Mouse (Mus musculus) lung, embryonic 15.5 days (tissue): ENCODE data around the gene Bhlhe23. TPM values are rescaled to one million over a fixed set of nuclear protein-coding genes. Genes with fewer than 3 reads are reported as not detected.

ENCODE experiments used
- ATAC-seq: fragments of 200-750 bp; cut with Nextera tagmentation; 2 replicates; pipeline ENCODE4 v1.8.0; 2017; ENCODE audit warnings: moderate number of reproducible peaks, borderline replicate concordance; ENCODE audit not compliant: low FRiP score, low TSS enrichment; ENCODE audit errors: extremely low read depth
- H3K27ac ChIP-seq: fragments of 300-500 bp; sonication (generic); 2 replicates; pipeline ENCODE4 v1.5.1; 2015; ENCODE audit warnings: moderate library complexity, mild to moderate bottlenecking, inconsistent platforms
- H3K27me3 ChIP-seq: fragments of 300-500 bp; sonication (generic); 2 replicates; pipeline ENCODE4 v1.6.1; 2015; ENCODE audit warnings: inconsistent platforms
- H3K36me3 ChIP-seq: fragments of 300-500 bp; sonication (generic); 2 replicates; pipeline ENCODE4 v1.6.1; 2015; ENCODE audit warnings: inconsistent platforms
- H3K4me1 ChIP-seq: fragments of 300-500 bp; sonication (generic); 2 replicates; pipeline ENCODE4 v1.6.1; 2015; ENCODE audit warnings: inconsistent platforms
- H3K4me2 ChIP-seq: fragments of 300-500 bp; sonication (generic); 2 replicates; pipeline ENCODE4 v1.6.1; 2015; ENCODE audit warnings: inconsistent platforms, mild to moderate bottlenecking, moderate library complexity
- H3K4me3 ChIP-seq: fragments of 300-500 bp; sonication (generic); 2 replicates; pipeline ENCODE4 v1.5.1; 2015; ENCODE audit warnings: mild to moderate bottlenecking, inconsistent platforms
- H3K9ac ChIP-seq: fragments of 300-500 bp; sonication (generic); 2 replicates; pipeline ENCODE4 v1.6.1; 2015; ENCODE audit warnings: inconsistent platforms
- H3K9me3 ChIP-seq: fragments of 300-500 bp; sonication (generic); 2 replicates; pipeline ENCODE4 v1.6.1; 2016; ENCODE audit warnings: inconsistent platforms
- WGBS: fragments of 180-500 bp; shearing (Covaris S2); methylation state at CpG from one replicate; pipeline ENCODE4 v1.1.7; 2015; 5-methylcytosine and 5-hydroxymethylcytosine counted together
- polyA plus RNA-seq: library from polyadenylated mRNA; unstranded; fragments of >200 nt; fragmentation: Nextera tagmentation; extraction: Ambion mirVana; gene quantifications from 2 replicates; pipeline ENCODE4 v1.2.1, GENCODE M21; 2015

Bhlhe23 gene
- polyA plus RNA-seq, 1 experiment from 2014 or later = not detected

GRCm38 (mm10) chr2:180737984-180738383 lies 38.7 kb downstream of the Bhlhe23 start:
- 78% methylated on average over 2 of the region's 2 CpGs for WGBS
- no peak overlapping the region for H3K27ac ChIP-seq
- H3K36me3 ChIP-seq = no peaks in the 10 kb centered on the region
- no peaks in the 10 kb centered on the region for H3K4me1 ChIP-seq
- H3K4me3 ChIP-seq = no peak overlapping the region
- no peak overlapping the region for H3K4me2 ChIP-seq
- no peak for ATAC-seq
- H3K9me3 ChIP-seq = no peaks in the 10 kb centered on the region
- H3K27me3 ChIP-seq = no peaks in the 10 kb centered on the region
- no peak overlapping the region for H3K9ac ChIP-seq

- H3K36me3 ChIP-seq = no peaks in the 10 kb centered on the region
- H3K27ac ChIP-seq = no peak overlapping the region
- H3K9me3 ChIP-seq = no peaks in the 10 kb centered on the region
- H3K4me1 ChIP-seq = no peaks in the 10 kb centered on the region
- H3K9ac ChIP-seq = no peak overlapping the region
- WGBS = 73% methylated on average over 7 of the region's 7 CpGs
- no peaks in the 10 kb centered on the region for H3K27me3 ChIP-seq
- no peak overlapping the region for H3K4me2 ChIP-seq
- no peak overlapping the region for H3K4me3 ChIP-seq
- ATAC-seq = no peak
These were observed 41.5 kb downstream of the Bhlhe23 start for GRCm38 (mm10) chr2:180735232-180735631.

- Histone ChIP-seq H3K9me3 (no peaks in the 10 kb centered on the region), H3K4me3 (no peak overlapping the region), H3K4me2 (no peak overlapping the region), H3K9ac (no peak overlapping the region), H3K27ac (peak overlapping the region; percentile 11; the same call in 1 of the 2 replicates), H3K27me3 (no peaks in the 10 kb centered on the region), H3K36me3 (no peaks in the 10 kb centered on the region), H3K4me1 (0 out of 2 replicates have a peak, but pooled peaks cover under 1% of the 10 kb centered on the region)
- no peak for ATAC-seq
- WGBS = 48% methylated on average over 6 of the region's 6 CpGs
These were observed 44.7 kb downstream of the Bhlhe23 start for GRCm38 (mm10) chr2:180731984-180732383.

- ATAC-seq = no peak
- Histone ChIP-seq H3K9me3 (no peaks in the 10 kb centered on the region), H3K4me1 (0 out of 2 replicates have a peak, but pooled peaks cover 3% of the 10 kb centered on the region), H3K9ac (no peak overlapping the region), H3K36me3 (no peaks in the 10 kb centered on the region), H3K27me3 (no peaks in the 10 kb centered on the region), H3K4me3 (no peak overlapping the region), H3K27ac (peak overlapping the region; percentile 11; the same call in 1 of the 2 replicates), H3K4me2 (no peak overlapping the region)
- WGBS = 44% methylated on average over 3 of the region's 3 CpGs
These were observed 45.7 kb downstream of the Bhlhe23 start for GRCm38 (mm10) chr2:180731036-180731435.

- Histone ChIP-seq H3K9ac (no peak overlapping the region), H3K36me3 (peaks cover 10% of the 10 kb centered on the region; the same call in 1 of the 2 replicates), H3K27me3 (no peaks in the 10 kb centered on the region), H3K4me2 (no peak overlapping the region), H3K4me3 (no peak overlapping the region), H3K9me3 (no peaks in the 10 kb centered on the region), H3K27ac (no peak overlapping the region), H3K4me1 (peaks cover 16% of the 10 kb centered on the region)
- no peak for ATAC-seq
- 53% methylated on average over 4 of the region's 4 CpGs for WGBS
These were observed 49.1 kb downstream of the Bhlhe23 start for GRCm38 (mm10) chr2:180727613-180728021.

DNA sequence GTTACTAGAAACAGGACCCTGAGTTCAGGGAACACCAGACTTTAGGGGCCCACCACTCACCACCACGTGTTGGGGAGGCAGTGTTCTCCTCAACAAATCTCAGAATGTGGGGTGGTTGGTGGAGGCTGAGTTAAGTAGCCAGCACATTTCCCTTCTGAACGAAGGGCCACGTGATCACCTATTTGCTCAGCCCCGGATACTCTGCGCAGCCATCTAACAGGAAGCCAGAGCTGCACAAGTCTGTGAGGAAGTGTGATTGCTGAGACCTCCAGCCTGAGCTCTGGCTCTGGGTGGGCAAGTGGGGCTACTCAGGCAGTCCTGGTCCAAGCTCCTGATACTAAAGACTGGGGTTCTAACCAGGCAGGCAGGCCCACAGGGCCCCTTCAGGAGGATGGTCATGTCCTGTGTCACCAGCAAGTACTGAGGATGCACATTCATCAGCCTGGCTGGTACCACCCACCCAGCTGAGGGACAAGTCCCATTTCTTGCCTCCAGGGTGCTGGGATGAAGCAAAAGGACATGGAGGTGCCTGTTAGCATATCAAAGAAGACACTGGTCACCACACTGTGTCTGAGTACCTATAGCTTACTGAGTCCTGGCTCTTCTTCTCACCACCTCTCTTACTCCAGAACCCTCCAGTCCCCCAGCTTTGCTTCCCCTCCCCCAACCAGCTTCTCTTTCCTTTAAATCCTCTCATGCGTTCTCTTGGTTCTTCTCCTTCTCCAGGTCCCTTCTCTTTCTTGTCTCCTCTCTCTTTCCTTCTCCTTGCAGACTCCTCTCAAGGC lies 49.9 kb downstream of the Bhlhe23 start:
- no peak overlapping the region for H3K4me2 ChIP-seq
- H3K4me3 ChIP-seq = no peak overlapping the region
- no peak for ATAC-seq
- 55% methylated on average over 6 of the region's 6 CpGs for whole genome bisulfite sequencing
- peaks cover 16% of the 10 kb centered on the region for H3K36me3 ChIP-seq
- peaks cover 16% of the 10 kb centered on the region for H3K4me1 ChIP-seq
- H3K27ac ChIP-seq = no peak overlapping the region
- H3K27me3 ChIP-seq = no peaks in the 10 kb centered on the region
- no peaks in the 10 kb centered on the region for H3K9me3 ChIP-seq
- H3K9ac ChIP-seq = no peak overlapping the region

GRCm38 (mm10) chr2:180725856-180726629 lies 50.7 kb downstream of the Bhlhe23 start:
- Histone ChIP-seq H3K27ac (no peak overlapping the region; the same call in 1 of the 2 replicates), H3K36me3 (peaks cover 24% of the 10 kb centered on the region), H3K4me1 (peaks cover 16% of the 10 kb centered on the region), H3K4me3 (0 out of 2 replicates have a peak overlapping the region, but pooled peaks have one; percentile 17), H3K9ac (no peak overlapping the region), H3K27me3 (no peaks in the 10 kb centered on the region), H3K9me3 (no peaks in the 10 kb centered on the region), H3K4me2 (peak overlapping the region; percentile 52)
- peak; percentile 15; the same call in 1 of the 2 replicates for ATAC-seq
- WGBS = 12% methylated on average over 8 of the region's 8 CpGs

- Histone ChIP-seq H3K27ac (no peak overlapping the region; the same call in 1 of the 2 replicates), H3K9me3 (no peaks in the 10 kb centered on the region), H3K4me2 (peak overlapping the region; percentile 52), H3K4me3 (peak overlapping the region; percentile 17), H3K9ac (peak overlapping the region; percentile 16; the same call in 1 of the 2 replicates), H3K27me3 (no peaks in the 10 kb centered on the region), H3K36me3 (peaks cover 30% of the 10 kb centered on the region), H3K4me1 (peaks cover 16% of the 10 kb centered on the region)
- WGBS = 5% methylated on average over 6 of the region's 6 CpGs
- ATAC-seq = 0 out of 2 replicates have a peak, but pooled peaks have one; percentile 3
These were observed 51.3 kb downstream of the Bhlhe23 start for GRCm38 (mm10) chr2:180725414-180725778.

DNA sequence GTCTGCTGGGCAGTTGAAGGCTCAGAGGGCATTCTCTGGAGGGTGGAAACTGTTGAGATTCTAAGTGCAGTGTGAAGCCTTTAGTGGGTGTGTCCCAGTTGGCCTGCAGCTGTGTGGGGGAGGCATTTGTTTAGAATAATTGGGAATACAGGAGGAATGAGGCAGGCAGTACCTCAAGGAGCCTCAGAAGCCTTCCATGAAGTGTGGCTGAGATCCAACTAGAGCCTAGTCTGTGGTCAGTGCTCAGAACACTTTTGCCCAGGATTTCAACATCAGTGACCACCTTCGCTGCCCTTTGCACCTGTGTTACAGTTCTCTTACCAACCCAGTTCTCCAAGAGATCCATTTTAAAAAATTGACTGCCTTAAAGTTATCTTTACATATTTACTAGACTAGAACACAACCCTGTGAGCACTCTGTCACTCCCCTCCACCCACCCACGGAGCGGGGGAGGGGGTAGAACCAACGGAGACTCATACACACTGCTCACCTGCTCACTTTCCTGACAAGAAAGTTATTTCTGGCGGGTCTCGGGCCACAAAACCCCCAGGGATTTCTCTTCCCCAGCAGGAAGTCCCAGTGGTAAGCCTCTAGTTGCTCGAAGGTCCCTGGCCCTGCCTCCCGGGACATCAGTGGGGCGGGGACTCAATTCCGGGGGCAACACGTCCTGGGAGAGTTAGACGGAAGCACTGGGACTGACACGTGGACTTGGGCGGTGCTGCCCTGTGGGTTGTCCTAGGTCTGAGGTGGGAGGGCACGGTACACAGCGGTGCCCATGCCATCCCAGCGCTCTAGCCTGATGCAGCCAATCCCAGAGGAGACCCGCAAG lies 51.9 kb downstream of the Bhlhe23 start, which contains the start of gene Slc17a9:
Slc17a9 (plus strand) TSS at position 679 of the 829 bp plus-strand sequence.
- ATAC-seq = peak; percentile 44; the same call in 1 of the 2 replicates
- H3K27ac ChIP-seq = no peak within 1 kb of the TSS; the same call in 1 of the 2 replicates
- WGBS = 5% methylated on average over 18 of the region's 18 CpGs

More for the DNA sequence above, 51.9 kb downstream of the Bhlhe23 start, which contains the start of gene Slc17a9:
- H3K4me2 ChIP-seq = peak within 1 kb of the TSS; percentile 52
- peaks cover 16% of the 10 kb centered on the region for H3K4me1 ChIP-seq
- no peaks in the 10 kb centered on the region for H3K9me3 ChIP-seq
- no peaks in the 10 kb centered on the region for H3K27me3 ChIP-seq
- H3K9ac ChIP-seq = peak within 1 kb of the TSS; percentile 16; the same call in 1 of the 2 replicates
- H3K4me3 ChIP-seq = peak within 1 kb of the TSS; percentile 17
- H3K36me3 ChIP-seq = peaks cover 35% of the 10 kb centered on the region
